Mouse (Mus musculus): ENCODE data around the gene Phyhipl. TPM values are rescaled to one million over a fixed set of nuclear protein-coding genes. Genes with fewer than 3 reads are reported as not detected.

Phyhipl gene
- polyA plus RNA-seq, 1 experiment from 2014 or later, result 1.2 TPM

DNA sequence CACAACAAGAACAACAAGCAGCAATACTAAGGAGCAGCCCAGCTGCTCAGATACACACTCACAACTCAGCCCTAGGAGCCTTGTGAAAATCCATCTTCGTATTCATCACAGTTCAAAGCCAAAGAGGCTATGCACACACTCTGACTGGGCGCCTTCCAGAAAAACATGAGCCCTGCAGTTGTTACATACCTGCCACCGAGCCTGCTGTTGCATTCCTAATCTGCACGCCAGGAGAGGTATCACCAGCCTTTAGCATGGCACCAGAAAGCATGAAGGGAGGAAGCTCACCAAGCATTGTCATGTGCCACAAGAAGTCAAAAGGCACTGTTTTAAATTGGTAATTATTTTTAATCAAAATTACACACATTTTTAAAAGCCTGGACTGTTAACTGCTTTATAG lies 1.1 kb downstream of the Phyhipl start:
- 58% methylated on average over 4 of the region's 4 CpGs for whole genome bisulfite sequencing
- no peak overlapping the region for H3K4me3 ChIP-seq
- H3K9ac ChIP-seq, result no peak overlapping the region
- H3K4me1 ChIP-seq, result no peaks in the 10 kb centered on the region
- ATAC-seq (ENCODE audit: borderline replicate concordance, extremely low read depth, low FRiP score, low TSS enrichment), result no peak
- H3K4me2 ChIP-seq, result no peak overlapping the region
- H3K36me3 ChIP-seq, result no peaks in the 10 kb centered on the region
- H3K27ac ChIP-seq, result no peak overlapping the region
- H3K9me3 ChIP-seq, result no peaks in the 10 kb centered on the region
- H3K27me3 ChIP-seq, result no peaks in the 10 kb centered on the region

DNA sequence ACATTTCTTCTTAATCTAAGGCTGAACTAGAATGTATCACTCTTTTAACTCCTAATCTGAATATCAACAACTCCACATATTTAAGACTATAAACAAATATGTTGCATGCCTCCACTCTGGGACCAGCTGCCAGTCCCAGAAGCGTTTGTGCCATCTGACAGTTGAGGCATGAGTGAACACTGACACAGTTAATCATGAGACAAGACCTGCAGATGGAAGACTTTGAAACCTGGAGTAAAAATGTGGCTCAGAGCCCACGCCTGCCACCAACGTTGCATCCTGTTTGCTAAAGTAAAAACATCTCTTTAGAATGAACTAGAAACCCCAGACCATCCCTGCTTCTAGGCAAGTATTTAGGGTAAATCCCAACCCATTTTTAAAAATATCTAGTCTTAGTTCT lies 1.6 kb downstream of the Phyhipl start:
- Histone ChIP-seq H3K27ac (no peak overlapping the region), H3K4me3 (no peak overlapping the region), H3K4me2 (no peak overlapping the region), H3K4me1 (no peaks in the 10 kb centered on the region), H3K27me3 (no peaks in the 10 kb centered on the region), H3K36me3 (no peaks in the 10 kb centered on the region), H3K9ac (no peak overlapping the region), H3K9me3 (no peaks in the 10 kb centered on the region)
- no peak for ATAC-seq (ENCODE audit: borderline replicate concordance, extremely low read depth, low FRiP score, low TSS enrichment)
- 48% methylated on average over 3 of the region's 3 CpGs for WGBS

DNA sequence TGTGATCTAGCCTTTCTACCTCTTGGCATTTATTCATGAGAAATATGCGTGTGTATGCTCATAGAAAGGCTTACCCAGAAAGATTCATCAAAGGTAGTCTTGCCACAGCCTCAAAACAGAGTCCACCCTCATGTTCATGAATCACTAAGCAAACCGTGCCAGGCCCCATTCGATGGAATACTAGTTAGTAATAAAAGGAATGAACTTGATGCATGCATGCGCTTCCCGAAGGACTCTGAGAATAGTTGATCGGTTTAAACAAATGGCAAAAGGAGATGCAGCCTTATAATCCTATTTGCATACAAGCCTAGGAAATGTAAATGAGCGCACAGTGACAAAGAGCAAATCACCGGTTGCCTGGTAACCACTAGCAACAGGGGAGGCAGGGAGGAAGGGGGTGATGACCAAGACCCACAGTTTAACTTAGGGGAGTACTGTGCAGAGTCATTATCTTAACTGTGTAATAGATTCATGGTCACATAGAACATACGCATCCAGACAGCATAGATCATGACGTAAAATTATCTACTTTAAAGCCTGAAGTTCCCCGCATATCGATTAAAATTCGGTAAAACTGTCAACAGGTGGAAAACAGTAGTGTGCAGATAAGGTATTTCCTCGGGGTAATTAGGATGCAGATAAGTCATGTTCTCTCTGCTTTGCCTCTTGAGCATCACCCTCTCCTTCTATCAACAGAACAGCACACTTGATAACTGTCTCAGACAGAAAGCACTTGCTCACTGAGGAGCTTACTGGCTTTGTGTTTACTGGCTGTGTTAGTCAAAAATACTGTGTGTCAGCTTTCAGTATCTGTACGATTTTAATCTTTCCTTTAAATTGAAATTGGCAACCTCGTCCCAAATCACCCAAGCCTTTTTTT lies 3.8 kb downstream of the Phyhipl start:
- Histone ChIP-seq H3K9ac (no peak overlapping the region), H3K27ac (no peak overlapping the region), H3K36me3 (no peaks in the 10 kb centered on the region), H3K4me3 (no peak overlapping the region), H3K4me2 (no peak overlapping the region), H3K27me3 (no peaks in the 10 kb centered on the region), H3K9me3 (no peaks in the 10 kb centered on the region), H3K4me1 (no peaks in the 10 kb centered on the region)
- ATAC-seq (ENCODE audit: borderline replicate concordance, extremely low read depth, low FRiP score, low TSS enrichment), result no peak
- 57% methylated on average over 16 of the region's 16 CpGs for WGBS

DNA sequence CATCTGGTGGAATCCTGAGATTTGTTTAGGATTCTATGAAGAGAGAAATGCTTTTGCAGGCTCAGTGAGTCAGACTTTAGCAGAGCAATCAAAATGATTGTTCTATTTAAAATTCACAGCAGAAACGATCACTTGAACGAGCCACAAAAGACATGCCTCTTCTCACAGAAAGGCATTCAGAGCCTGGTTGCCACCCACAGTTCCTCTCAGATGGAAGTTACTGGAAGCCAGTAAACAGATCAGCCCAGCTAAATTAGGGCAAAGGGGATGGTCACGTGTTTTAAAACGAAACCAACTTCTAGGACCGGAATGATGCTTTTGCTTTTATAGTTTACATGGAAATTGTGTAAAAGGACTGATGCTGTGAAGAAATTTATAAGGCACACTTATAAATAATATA lies 6.9 kb downstream of the Phyhipl start:
- H3K4me2 ChIP-seq, result no peak overlapping the region

DNA sequence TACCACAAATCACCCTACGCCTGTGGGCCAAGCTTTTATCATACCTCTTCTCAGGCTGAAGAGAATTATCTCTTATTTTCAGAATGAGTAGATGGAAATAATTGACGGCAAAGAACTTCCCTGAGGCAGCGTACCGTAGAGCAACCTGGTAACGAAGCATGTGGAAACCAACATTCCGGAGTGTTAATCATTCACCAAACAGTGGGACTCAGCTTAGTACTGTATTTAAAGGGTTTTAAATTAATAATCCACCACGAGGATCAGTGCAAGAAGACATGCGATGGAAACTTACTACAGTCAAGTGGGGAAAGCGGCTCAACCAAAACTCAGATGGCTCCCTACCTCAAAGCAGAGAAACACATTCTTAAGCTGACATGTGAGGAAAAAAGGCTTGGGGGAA lies 12.6 kb downstream of the Phyhipl start:
- ATAC-seq (ENCODE audit: borderline replicate concordance, extremely low read depth, low FRiP score, low TSS enrichment), result no peak
- H3K9ac ChIP-seq, result no peak overlapping the region
- H3K27me3 ChIP-seq, result no peaks in the 10 kb centered on the region
- H3K27ac ChIP-seq, result no peak overlapping the region
- H3K4me2 ChIP-seq, result no peak overlapping the region
- no peaks in the 10 kb centered on the region for H3K36me3 ChIP-seq
- H3K4me3 ChIP-seq, result no peak overlapping the region
- no peaks in the 10 kb centered on the region for H3K9me3 ChIP-seq
- no peaks in the 10 kb centered on the region for H3K4me1 ChIP-seq
- 66% methylated on average over 9 of the region's 9 CpGs for WGBS

More for the DNA sequence above, 6.9 kb downstream of the Phyhipl start:
- Histone ChIP-seq H3K9me3 (no peaks in the 10 kb centered on the region), H3K27me3 (no peaks in the 10 kb centered on the region), H3K4me1 (no peaks in the 10 kb centered on the region), H3K4me3 (no peak overlapping the region), H3K9ac (no peak overlapping the region), H3K27ac (no peak overlapping the region), H3K36me3 (no peaks in the 10 kb centered on the region)
- WGBS, result 57% methylated on average over 5 of the region's 5 CpGs
- no peak for ATAC-seq (ENCODE audit: borderline replicate concordance, extremely low read depth, low FRiP score, low TSS enrichment)

DNA sequence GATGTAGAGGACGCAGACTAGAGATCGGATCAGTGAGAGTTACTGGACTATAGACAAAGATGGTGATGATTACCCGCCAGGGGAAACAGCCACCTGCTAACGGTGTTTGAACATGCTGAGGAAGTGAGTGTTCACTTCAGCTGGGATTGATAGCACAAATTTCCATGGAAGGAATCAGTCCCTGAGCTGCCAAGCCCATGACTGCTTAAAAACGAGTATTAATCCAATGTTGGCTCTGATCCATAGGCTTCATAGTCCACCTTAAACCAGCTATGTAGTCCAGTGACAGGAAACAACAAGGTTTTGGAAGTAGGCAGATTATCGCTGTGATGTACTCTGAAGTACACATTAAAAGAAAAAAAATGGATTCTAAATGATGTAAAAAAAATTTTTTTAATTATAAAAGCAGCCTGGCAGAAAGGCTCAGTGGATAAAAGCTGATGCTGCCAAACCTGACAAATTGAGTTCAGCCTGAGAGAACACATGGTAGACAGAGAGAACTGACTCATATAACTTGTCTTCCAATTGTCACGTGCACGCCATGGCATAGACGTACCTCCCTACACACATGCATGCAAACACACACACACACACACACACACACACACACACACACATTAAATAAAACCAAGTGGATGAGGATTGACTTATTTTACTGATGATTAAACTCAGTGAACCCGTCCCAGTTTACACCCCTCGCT lies 14.7 kb downstream of the Phyhipl start:
- Histone ChIP-seq H3K9me3 (no peaks in the 10 kb centered on the region), H3K4me2 (no peak overlapping the region), H3K27ac (no peak overlapping the region), H3K27me3 (no peaks in the 10 kb centered on the region), H3K4me1 (no peaks in the 10 kb centered on the region), H3K4me3 (no peak overlapping the region), H3K9ac (no peak overlapping the region), H3K36me3 (no peaks in the 10 kb centered on the region)
- ATAC-seq (ENCODE audit: borderline replicate concordance, extremely low read depth, low FRiP score, low TSS enrichment), result no peak
- 68% methylated on average over 11 of the region's 11 CpGs for WGBS

DNA sequence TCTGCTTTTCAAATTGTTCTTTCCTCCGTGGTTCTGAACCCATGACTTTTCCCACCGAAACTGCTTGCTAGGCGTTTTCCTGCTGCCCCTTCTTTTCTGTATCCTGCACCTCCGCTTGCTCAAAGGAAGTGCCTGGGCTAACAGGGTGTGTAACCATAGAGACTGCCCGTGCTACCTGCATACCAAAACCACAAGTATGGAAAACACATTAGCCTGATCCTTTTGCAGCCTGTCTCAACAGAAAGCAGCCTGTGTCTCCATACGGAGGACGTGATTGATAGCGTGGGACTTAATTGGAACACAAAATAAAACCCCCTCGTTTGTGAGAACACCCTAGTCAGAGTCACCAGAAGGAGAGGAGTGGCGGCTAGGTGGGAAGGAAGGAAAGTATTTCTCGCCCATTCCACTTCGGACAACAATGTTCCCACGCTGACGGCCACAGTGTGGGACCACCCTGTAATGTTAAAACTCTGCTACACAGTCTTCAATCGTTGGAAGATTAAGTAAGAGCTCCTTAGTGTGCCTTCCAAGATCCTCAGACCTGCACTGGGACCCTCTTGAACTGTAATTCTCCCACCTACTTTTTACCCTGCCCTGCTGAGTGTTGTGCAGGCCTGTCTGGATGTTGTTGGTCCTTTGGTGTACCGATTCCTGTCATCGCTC lies 15.6 kb downstream of the Phyhipl start:
- H3K9ac ChIP-seq, result no peak overlapping the region
- WGBS, result 54% methylated on average over 17 of the region's 17 CpGs
- no peak overlapping the region for H3K4me3 ChIP-seq
- no peaks in the 10 kb centered on the region for H3K36me3 ChIP-seq
- no peaks in the 10 kb centered on the region for H3K27me3 ChIP-seq
- H3K9me3 ChIP-seq, result no peaks in the 10 kb centered on the region
- H3K27ac ChIP-seq, result no peak overlapping the region
- H3K4me2 ChIP-seq, result no peak overlapping the region
- H3K4me1 ChIP-seq, result no peaks in the 10 kb centered on the region
- ATAC-seq (ENCODE audit: borderline replicate concordance, extremely low read depth, low FRiP score, low TSS enrichment), result no peak

DNA sequence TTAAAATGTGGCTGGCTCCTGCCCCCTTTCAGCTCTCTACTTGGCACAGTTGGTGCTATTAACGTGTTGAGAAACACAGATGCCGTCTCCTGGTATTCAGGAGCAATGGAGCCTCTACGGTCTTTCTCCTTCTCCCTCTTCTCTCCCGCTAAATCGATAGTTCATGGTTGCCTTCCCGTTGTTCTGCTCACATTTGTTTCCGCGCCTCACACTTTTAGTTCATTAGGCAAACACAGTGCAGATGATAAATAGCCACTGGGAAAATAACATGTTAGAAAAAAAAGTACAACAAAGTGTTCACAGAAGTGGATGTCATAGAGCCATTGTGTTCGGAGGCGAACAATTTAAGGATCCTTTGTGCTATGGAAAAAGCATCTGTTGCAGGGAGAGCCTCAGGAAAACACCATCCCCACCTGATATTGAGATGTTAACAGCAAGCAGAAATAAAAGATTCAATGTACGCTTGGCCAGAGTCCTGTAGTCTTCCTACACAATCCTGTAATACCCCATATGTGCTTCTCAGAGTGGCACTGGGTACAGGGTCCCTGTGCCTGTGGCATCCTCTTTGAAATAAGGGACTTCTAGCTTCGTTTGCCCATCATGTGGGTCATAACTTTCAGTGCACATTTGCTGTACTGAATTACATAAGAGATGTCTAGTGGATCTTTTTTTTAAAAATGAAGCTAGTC lies 18.0 kb downstream of the Phyhipl start:
- 81% methylated on average over 12 of the region's 12 CpGs for WGBS
- Histone ChIP-seq H3K27me3 (no peaks in the 10 kb centered on the region), H3K4me2 (no peak overlapping the region), H3K27ac (no peak overlapping the region), H3K4me3 (no peak overlapping the region), H3K9me3 (no peaks in the 10 kb centered on the region), H3K36me3 (no peaks in the 10 kb centered on the region), H3K4me1 (no peaks in the 10 kb centered on the region), H3K9ac (no peak overlapping the region)
- no peak for ATAC-seq (ENCODE audit: borderline replicate concordance, extremely low read depth, low FRiP score, low TSS enrichment)

DNA sequence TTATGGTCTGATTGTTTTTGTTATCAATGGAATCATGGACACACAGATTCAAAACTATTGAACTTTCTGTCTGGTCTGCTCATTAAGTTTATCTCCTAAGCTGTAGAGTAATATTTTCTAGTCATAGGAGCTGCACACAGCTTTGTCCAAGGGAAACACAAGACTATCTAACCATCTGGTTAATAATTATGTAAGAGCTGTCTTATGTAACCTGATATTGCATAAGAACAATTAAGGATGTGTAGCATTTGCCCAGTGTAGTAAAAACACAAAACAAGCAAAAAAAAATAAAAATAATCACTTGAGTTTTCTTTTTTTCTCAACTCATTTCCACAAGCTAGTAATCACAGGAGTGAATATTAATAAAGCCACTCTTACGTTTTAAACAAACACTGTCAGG lies 20.5 kb downstream of the Phyhipl start:
- no peak overlapping the region for H3K9ac ChIP-seq
- no peak overlapping the region for H3K4me3 ChIP-seq
- WGBS, result 58% methylated on average over 1 of the region's 1 CpGs
- H3K27ac ChIP-seq, result no peak overlapping the region
- H3K27me3 ChIP-seq, result no peaks in the 10 kb centered on the region
- H3K9me3 ChIP-seq, result no peaks in the 10 kb centered on the region
- no peak for ATAC-seq (ENCODE audit: borderline replicate concordance, extremely low read depth, low FRiP score, low TSS enrichment)
- no peaks in the 10 kb centered on the region for H3K36me3 ChIP-seq
- H3K4me2 ChIP-seq, result no peak overlapping the region
- no peaks in the 10 kb centered on the region for H3K4me1 ChIP-seq

DNA sequence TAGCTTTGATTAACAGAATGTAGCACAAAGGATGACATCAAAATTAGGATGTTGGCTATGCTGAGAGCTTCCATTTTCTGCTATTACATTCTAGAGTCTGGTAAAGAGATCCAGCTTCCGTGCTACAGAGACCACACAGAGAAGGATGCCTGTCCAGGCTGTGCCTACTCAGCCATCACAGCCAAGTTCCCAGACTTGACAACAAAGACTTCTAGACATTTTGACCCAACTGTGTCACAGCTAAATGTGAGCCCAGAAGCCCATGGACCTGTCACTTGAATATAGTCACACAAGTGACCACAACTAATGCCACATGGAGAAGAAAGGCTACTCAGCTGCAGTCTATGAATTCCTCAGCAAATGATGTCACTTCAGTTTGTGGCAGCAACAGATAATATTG lies 24.6 kb downstream of the Phyhipl start:
- H3K4me3 ChIP-seq, result no peak overlapping the region
- no peaks in the 10 kb centered on the region for H3K9me3 ChIP-seq
- 67% methylated on average over 1 of the region's 1 CpGs for WGBS
- no peak for ATAC-seq (ENCODE audit: borderline replicate concordance, extremely low read depth, low FRiP score, low TSS enrichment)
- no peak overlapping the region for H3K4me2 ChIP-seq
- H3K36me3 ChIP-seq, result no peaks in the 10 kb centered on the region
- no peak overlapping the region for H3K27ac ChIP-seq
- no peaks in the 10 kb centered on the region for H3K27me3 ChIP-seq
- H3K9ac ChIP-seq, result no peak overlapping the region
- H3K4me1 ChIP-seq, result no peaks in the 10 kb centered on the region

DNA sequence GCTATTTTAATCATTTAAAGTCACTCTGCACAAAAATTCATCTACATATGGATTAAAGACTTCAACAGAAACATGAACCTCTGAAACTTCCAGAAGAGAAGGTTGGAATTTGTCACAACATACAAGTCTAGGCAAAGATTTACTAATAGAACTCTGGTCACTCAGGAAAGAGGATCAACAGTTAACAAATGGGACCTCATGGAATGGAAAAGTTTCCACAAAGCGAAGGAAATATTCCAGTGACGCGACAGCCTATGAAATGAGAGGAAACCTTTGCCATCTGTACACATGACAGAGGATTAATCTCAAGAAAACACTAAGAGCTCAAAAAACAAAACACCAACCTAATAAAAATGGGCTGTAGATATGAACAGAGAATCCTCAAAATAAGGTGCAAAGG lies 32.3 kb downstream of the Phyhipl start:
- H3K27me3 ChIP-seq, result no peaks in the 10 kb centered on the region
- no peaks in the 10 kb centered on the region for H3K4me1 ChIP-seq
- no peaks in the 10 kb centered on the region for H3K36me3 ChIP-seq
- H3K27ac ChIP-seq, result no peak overlapping the region
- H3K9me3 ChIP-seq, result no peaks in the 10 kb centered on the region
- no peak for ATAC-seq (ENCODE audit: borderline replicate concordance, extremely low read depth, low FRiP score, low TSS enrichment)
- H3K9ac ChIP-seq, result no peak overlapping the region
- H3K4me3 ChIP-seq, result no peak overlapping the region
- WGBS, result 88% methylated on average over 3 of the region's 3 CpGs
- no peak overlapping the region for H3K4me2 ChIP-seq
